Mouse (Mus musculus): ENCODE data around the gene Gpsm2. TPM values are rescaled to one million over a fixed set of nuclear protein-coding genes. Genes with fewer than 3 reads are reported as not detected.

The Gpsm2 gene
- polyA plus RNA-seq, 1 experiment from 2014 or later, result 94.5 TPM

DNA sequence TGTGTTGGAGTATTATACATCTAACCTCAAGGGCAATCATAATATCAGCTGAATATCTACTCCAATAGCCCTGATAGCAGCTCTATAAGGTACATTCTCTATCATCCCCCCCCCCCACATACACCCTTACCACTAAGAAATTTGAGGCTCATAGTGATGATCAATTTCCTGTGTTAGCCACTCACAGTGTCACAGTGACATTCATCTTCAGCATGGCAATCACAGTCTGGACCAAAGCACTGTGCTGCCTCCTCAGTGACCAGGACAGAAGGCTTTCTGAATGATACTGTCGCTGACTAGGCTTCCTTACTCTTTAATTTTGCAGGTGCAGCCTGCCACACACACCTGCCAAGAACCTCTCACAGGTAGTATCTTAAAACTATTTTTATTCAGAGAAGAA, 34.0 kb upstream of the Gpsm2 start:
- Histone ChIP-seq H3K9ac (replicated peaks) (no peak overlapping the region), H3K4me3 (no peak overlapping the region), H3K27ac (replicated peaks) (no peak overlapping the region), H3K4me1 (no peaks in the 10 kb centered on the region), H3K9me3 (no peaks in the 10 kb centered on the region), H3K4me2 (replicated peaks) (no peak overlapping the region), H3K27me3 (no peaks in the 10 kb centered on the region), H3K36me3 (no peaks in the 10 kb centered on the region)
- no peak for ATAC-seq (ENCODE audit: low FRiP score, low read depth)
- 86% methylated on average over 1 of the region's 1 CpGs for WGBS

DNA sequence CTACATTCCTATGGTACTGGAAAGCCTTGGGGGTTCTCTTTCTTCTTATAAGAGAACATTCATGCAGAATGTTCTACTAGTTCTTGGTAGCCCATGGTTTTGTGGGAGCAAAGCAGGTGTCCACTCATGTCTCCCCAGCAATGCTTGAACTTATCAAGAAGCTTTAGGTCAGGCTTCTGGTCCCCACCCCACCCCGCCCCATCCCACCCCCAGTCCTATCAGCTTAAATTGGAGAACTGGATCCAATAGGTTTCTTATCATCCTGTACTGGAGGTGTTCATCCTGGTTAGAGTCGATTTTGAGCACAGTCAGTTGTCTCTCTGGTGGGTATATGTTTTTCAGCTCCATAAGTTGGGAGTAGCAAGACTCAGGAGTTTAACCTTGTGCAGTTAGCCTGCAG, 33.4 kb upstream of the Gpsm2 start:
- Histone ChIP-seq H3K9ac (replicated peaks) (no peak overlapping the region), H3K27ac (replicated peaks) (no peak overlapping the region), H3K4me3 (no peak overlapping the region), H3K36me3 (no peaks in the 10 kb centered on the region), H3K27me3 (no peaks in the 10 kb centered on the region), H3K4me2 (replicated peaks) (no peak overlapping the region), H3K4me1 (no peaks in the 10 kb centered on the region), H3K9me3 (no peaks in the 10 kb centered on the region)
- WGBS, result 80% methylated on average over 2 of the region's 2 CpGs
- ATAC-seq (ENCODE audit: low FRiP score, low read depth), result no peak

DNA sequence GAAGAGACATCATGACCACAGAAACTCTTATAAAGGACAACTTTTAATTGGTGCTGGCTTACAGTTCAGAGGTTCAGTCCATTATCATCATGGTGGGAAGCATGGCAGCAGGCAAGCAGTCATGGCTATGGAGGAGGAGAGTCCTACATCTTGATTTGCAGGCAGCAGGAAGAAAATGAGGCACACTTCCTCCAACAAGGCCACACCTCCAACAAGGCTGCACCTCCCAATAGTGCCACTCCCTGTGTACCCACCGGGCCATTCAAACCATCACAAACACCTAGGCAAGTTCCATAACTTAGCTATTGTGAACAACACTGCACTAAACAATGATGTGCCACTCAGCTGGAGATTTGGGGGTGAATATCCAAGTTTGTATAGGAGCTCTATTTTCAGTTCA, 32.4 kb upstream of the Gpsm2 start:
- 80% methylated on average over 1 of the region's 1 CpGs for WGBS
- Histone ChIP-seq H3K4me1 (no peaks in the 10 kb centered on the region), H3K36me3 (no peaks in the 10 kb centered on the region), H3K9me3 (no peaks in the 10 kb centered on the region), H3K27ac (replicated peaks) (no peak overlapping the region), H3K4me2 (replicated peaks) (no peak overlapping the region), H3K27me3 (no peaks in the 10 kb centered on the region), H3K4me3 (no peak overlapping the region), H3K9ac (replicated peaks) (no peak overlapping the region)
- ATAC-seq (ENCODE audit: low FRiP score, low read depth), result no peak

DNA sequence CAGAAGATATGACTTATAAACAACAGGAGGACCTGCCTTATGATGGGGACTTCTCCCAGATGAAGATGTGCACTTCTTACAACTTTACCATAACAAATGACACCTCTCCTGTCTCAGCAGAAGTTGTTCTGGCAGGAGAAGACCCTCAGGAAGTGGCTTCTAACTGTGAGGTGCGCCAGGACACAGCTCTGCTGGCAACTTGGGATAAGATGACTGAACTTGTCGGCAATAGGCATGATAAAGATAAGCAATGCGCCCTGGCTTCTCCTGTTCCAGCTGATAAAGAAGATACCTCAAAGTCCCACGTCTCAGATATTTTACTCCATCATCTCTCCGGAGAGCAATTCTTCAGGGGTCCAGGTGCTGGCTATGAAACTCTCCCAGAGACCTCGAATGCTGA, 29.6 kb upstream of the Gpsm2 start:
- H3K27me3 ChIP-seq, result no peaks in the 10 kb centered on the region
- WGBS, result 83% methylated on average over 6 of the region's 6 CpGs
- H3K9ac ChIP-seq (replicated peaks), result no peak overlapping the region
- H3K36me3 ChIP-seq, result no peaks in the 10 kb centered on the region
- no peak overlapping the region for H3K4me3 ChIP-seq
- no peaks in the 10 kb centered on the region for H3K4me1 ChIP-seq
- no peak overlapping the region for H3K27ac ChIP-seq (replicated peaks)
- no peak for ATAC-seq (ENCODE audit: low FRiP score, low read depth)
- H3K9me3 ChIP-seq, result no peaks in the 10 kb centered on the region
- no peak overlapping the region for H3K4me2 ChIP-seq (replicated peaks)

DNA sequence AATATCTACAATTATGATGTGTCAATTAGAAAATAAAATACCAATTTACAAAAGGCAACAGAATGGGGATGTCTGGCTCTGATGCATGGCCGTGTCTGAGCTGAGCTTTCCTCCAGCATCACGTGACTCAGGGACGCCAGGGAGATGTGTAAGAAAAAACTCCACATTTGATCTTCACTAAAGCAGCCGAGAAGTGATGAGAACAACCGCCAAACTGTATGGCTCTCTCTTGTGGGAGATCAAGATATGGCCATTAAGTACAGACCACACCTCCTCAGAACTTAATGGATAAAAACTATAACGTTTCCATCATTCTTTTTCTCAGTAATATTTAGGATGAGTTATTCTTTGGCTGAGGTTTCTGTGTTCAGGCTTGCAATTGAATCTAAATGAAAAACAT, 29.0 kb upstream of the Gpsm2 start:
- Histone ChIP-seq H3K4me3 (no peak overlapping the region), H3K9ac (replicated peaks) (no peak overlapping the region), H3K9me3 (no peaks in the 10 kb centered on the region), H3K36me3 (no peaks in the 10 kb centered on the region), H3K27ac (replicated peaks) (no peak overlapping the region), H3K4me1 (no peaks in the 10 kb centered on the region), H3K27me3 (no peaks in the 10 kb centered on the region), H3K4me2 (replicated peaks) (no peak overlapping the region)
- no peak for ATAC-seq (ENCODE audit: low FRiP score, low read depth)
- 78% methylated on average over 6 of the region's 6 CpGs for WGBS

DNA sequence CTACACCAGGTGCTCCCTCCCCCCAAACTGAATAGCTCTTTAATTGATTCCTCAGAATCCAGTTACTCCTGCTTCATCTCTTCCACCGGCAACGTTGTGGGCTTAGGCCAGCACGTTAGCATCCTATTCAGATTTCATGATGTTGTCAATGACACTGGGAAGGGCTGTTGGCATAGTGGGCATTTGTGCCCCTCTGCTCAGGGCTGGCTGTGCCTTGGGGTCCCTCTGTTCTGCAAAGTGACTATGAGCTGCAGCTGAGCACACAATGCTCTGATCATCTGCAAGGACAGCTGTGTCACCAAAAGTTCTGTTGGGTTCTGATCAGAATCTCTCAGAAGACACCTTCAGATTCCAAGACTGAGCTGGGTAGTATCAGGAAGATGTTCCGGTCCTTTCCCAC, 22.0 kb upstream of the Gpsm2 start:
- WGBS, result 90% methylated on average over 4 of the region's 4 CpGs
- H3K4me2 ChIP-seq (replicated peaks), result no peak overlapping the region
- no peaks in the 10 kb centered on the region for H3K36me3 ChIP-seq
- no peak for ATAC-seq (ENCODE audit: low FRiP score, low read depth)
- H3K9ac ChIP-seq (replicated peaks), result no peak overlapping the region
- no peak overlapping the region for H3K4me3 ChIP-seq
- H3K27me3 ChIP-seq, result no peaks in the 10 kb centered on the region
- H3K4me1 ChIP-seq, result no peaks in the 10 kb centered on the region
- no peak overlapping the region for H3K27ac ChIP-seq (replicated peaks)
- no peaks in the 10 kb centered on the region for H3K9me3 ChIP-seq

DNA sequence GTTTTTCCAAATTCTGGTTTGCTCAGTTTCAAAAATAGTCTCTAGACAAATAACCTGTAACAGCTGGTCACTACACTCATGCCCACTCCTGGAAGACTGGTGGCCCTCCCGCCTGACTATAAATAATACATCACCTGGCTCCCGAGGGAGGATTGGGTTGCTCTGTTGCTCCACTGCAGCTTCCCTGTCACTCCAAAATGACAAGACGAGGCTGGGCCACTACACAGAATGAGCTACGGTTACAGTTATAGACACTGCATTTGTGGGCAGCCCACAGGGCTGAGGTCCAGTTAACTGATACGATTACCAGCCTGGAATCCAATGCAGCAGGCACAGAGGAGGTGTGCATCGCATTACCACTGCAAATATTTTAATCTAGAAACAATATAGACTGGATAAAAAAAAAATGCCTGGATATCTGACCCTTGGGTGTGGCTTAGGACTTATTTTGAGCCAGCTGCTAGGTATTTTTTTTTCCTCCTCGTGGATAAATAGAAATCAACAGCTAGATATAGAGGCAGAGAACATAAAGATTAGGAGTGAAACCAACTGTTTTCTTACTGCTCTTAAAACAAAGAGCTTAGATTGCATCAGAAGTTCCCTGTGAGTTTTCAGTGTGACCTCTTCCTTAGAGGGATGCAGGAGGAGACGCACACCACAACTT, 17.1 kb upstream of the Gpsm2 start, which contains the start of gene Aknad1:
Gene Aknad1, plus strand, starts transcription at position 614 of the 664 bp plus-strand sequence.
- H3K9me3 ChIP-seq, result no peaks in the 10 kb centered on the region
- ATAC-seq (ENCODE audit: low FRiP score, low read depth), result no peak
- WGBS, result 68% methylated on average over 8 of the region's 8 CpGs
- no peak within 1 kb of the TSS for H3K4me3 ChIP-seq
- no peak within 1 kb of the TSS for H3K9ac ChIP-seq (replicated peaks)
- H3K4me1 ChIP-seq, result no peaks in the 10 kb centered on the region
- no peaks in the 10 kb centered on the region for H3K36me3 ChIP-seq
- no peak within 1 kb of the TSS for H3K27ac ChIP-seq (replicated peaks)
- no peaks in the 10 kb centered on the region for H3K27me3 ChIP-seq
- H3K4me2 ChIP-seq (replicated peaks), result no peak within 1 kb of the TSS

DNA sequence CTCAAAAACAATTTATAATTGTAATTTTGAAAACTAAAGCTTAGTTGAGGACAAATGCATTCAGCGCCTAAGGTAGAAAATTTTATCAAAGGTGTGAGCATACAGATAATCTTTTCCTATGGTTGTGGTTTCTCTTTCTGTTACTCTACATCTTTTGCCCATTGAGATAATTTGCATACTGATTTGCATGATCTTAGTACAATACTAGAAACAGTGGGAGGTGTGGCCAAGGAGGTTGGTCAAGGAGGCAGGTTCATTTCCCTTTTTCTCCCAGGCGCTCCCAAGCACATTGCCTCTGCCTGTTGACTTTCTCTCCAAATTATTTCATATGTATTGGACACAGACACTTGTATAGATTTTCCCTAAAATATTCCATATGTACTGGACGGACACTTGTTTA, 15.7 kb upstream of the Gpsm2 start:
- Histone ChIP-seq H3K4me2 (replicated peaks) (no peak overlapping the region), H3K4me3 (no peak overlapping the region), H3K9ac (replicated peaks) (no peak overlapping the region), H3K9me3 (no peaks in the 10 kb centered on the region), H3K36me3 (no peaks in the 10 kb centered on the region), H3K27me3 (no peaks in the 10 kb centered on the region), H3K4me1 (no peaks in the 10 kb centered on the region), H3K27ac (replicated peaks) (no peak overlapping the region)
- no peak for ATAC-seq (ENCODE audit: low FRiP score, low read depth)
- WGBS, result 89% methylated on average over 3 of the region's 3 CpGs

DNA sequence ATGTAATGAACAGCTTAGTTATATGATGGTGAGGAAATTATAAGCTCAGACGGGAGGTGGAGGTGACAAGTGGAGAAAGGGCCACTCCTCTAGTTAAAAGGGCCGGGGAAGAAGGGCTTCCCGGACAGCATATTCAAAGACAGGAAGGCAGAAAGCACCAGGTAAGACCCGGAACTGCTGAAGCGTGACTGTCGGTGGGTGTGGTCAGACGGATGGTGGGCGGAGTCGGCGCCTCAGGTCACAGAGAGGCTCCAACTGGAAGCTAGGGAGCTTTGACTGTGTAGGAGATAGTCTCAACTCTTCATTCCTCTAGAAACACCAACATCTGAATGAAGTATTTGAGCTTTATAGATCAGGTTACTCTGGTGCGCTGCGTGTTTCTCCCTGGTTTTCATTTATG, 8.2 kb upstream of the Gpsm2 start:
- Histone ChIP-seq H3K27me3 (no peaks in the 10 kb centered on the region), H3K4me1 (no peaks in the 10 kb centered on the region), H3K36me3 (no peaks in the 10 kb centered on the region), H3K9ac (replicated peaks) (no peak overlapping the region), H3K4me3 (no peak overlapping the region), H3K9me3 (no peaks in the 10 kb centered on the region), H3K27ac (replicated peaks) (no peak overlapping the region), H3K4me2 (replicated peaks) (no peak overlapping the region)
- no peak for ATAC-seq (ENCODE audit: low FRiP score, low read depth)
- 41% methylated on average over 12 of the region's 12 CpGs for WGBS

DNA sequence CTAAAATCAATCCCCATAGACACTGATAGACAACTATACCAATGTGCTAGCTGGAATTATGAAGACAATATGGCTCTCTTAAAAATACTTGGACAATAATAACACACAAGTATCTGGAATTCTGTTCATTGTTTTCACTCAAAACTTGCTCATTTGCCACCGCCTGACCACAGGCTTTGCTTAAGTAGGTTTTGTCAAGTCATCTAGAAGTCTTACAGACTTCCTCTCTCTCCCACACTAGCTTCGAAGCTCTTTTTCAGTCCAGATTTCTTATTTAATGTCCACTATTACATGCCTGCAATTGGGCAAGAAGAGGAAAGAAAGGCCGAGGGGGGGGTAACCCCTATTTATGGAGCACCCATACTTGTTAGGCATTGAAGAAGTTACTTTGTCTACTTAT, 5.7 kb upstream of the Gpsm2 start:
- H3K27me3 ChIP-seq, result no peaks in the 10 kb centered on the region
- ATAC-seq (ENCODE audit: low FRiP score, low read depth), result no peak
- H3K4me1 ChIP-seq, result peaks cover 4% of the 10 kb centered on the region; the same call in 1 of the 2 replicates
- no peaks in the 10 kb centered on the region for H3K36me3 ChIP-seq
- no peak overlapping the region for H3K27ac ChIP-seq (replicated peaks)
- WGBS, result 91% methylated on average over 3 of the region's 3 CpGs
- H3K9ac ChIP-seq (replicated peaks), result no peak overlapping the region
- H3K4me3 ChIP-seq, result no peak overlapping the region
- no peak overlapping the region for H3K4me2 ChIP-seq (replicated peaks)
- H3K9me3 ChIP-seq, result no peaks in the 10 kb centered on the region

DNA sequence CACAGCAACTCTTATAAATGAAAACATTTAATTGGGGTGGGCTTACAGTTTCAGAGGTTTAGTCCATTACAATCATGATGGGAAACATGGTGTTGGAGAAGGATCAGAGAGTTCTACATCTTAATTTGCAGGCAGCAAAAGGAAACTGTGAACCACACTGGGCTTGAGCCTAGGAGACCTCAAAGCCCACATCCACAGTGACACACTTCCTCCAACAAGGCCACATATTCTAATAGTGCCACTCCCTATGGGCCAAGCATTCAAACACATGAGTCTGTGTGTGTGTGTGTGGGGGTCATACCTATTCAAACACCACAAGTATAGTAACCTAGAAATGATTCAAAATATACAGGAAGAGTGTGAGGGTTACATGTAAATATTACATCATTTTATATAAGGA, 5.2 kb upstream of the Gpsm2 start:
- no peak for ATAC-seq (ENCODE audit: low FRiP score, low read depth)
- no peaks in the 10 kb centered on the region for H3K36me3 ChIP-seq
- H3K27me3 ChIP-seq, result no peaks in the 10 kb centered on the region
- H3K27ac ChIP-seq (replicated peaks), result no peak overlapping the region
- H3K9me3 ChIP-seq, result no peaks in the 10 kb centered on the region
- H3K4me1 ChIP-seq, result peaks cover 7% of the 10 kb centered on the region; the same call in 1 of the 2 replicates
- H3K4me2 ChIP-seq (replicated peaks), result no peak overlapping the region
- H3K4me3 ChIP-seq, result no peak overlapping the region
- no peak overlapping the region for H3K9ac ChIP-seq (replicated peaks)

DNA sequence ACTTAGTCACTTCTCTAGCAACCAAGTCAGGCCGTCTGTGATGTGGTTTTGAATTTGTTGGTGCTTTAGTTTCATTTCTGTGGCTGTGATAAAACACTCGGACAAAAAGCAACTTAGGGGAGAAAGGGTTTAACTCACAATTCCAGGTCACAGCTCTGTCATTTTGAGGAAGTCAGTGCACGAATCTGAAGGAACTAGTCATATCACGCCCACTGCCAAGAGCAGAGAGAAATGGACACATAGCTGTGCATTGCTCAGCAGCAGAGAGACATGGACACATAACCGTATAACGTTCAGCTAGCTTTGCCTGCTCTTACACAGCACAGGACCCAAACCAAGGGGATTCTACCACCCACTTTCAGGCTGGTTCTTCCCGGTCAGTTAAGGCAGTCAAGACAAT, 4.3 kb upstream of the Gpsm2 start:
- Histone ChIP-seq H3K4me3 (no peak overlapping the region), H3K9ac (replicated peaks) (no peak overlapping the region), H3K4me1 (peaks cover 7% of the 10 kb centered on the region; the same call in 1 of the 2 replicates), H3K27ac (replicated peaks) (no peak overlapping the region), H3K36me3 (no peaks in the 10 kb centered on the region), H3K9me3 (no peaks in the 10 kb centered on the region), H3K4me2 (replicated peaks) (no peak overlapping the region), H3K27me3 (no peaks in the 10 kb centered on the region)
- ATAC-seq (ENCODE audit: low FRiP score, low read depth), result no peak
- WGBS, result 92% methylated on average over 7 of the region's 7 CpGs

Data from midbrain, embryonic 12.5 days (tissue).